Mouse (Mus musculus) left cerebral cortex, adult 2 months (tissue): ENCODE data around the gene Pde4d. TPM values are rescaled to one million over a fixed set of nuclear protein-coding genes. Genes with fewer than 3 reads are reported as not detected.

Experiments used
- DNase-seq, 2 experiments: peaks; one replicate each; pipeline ENCODE4 v3.0.0; 2021 to 2022; ENCODE audit warnings: low spot score in 2 of 2, mixed read lengths in 1 of 2; ENCODE audit errors: extremely low spot score in 1 of 2
- H3K27ac ChIP-seq: fragments of 200-600 bp; 2 replicates; pipeline ENCODE4 v1.8.1; 2022
- H3K4me3 ChIP-seq: fragments of 200-600 bp; 2 replicates; pipeline ENCODE4 v1.8.1; 2022
- CTCF ChIP-seq: fragments of 200-600 bp; IDR thresholded peaks from 2 replicates; pipeline ENCODE4 v1.8.1; 2022; ENCODE audit warnings: antibody characterized with exemption, mild to moderate bottlenecking, moderate library complexity
- intact Hi-C: fragments of 180-260 bp; cut with DNase I; formaldehyde crosslinking; loops from one replicate; pipeline ENCODE4 v1.15.1; 2025
- total RNA-seq, 2 experiments: library from RNA; stranded (reverse); gene quantifications; 2 replicates each; pipeline ENCODE4 v1.2.3; 2021

The Pde4d gene
- total RNA-seq, 2 experiments from 2014 or later: 116 to 121 TPM

- Histone ChIP-seq H3K27ac (no peak overlapping the region), H3K4me3 (no peak overlapping the region)
- no peak for DNase-seq
- no peak for TF ChIP-seq CTCF
- intact Hi-C loops: no loop called here
Measured at GRCm38 (mm10) chr13:108622681-108623080, 172.9 kb downstream of the Pde4d start.

- no peak for DNase-seq
- H3K4me3 ChIP-seq: no peak overlapping the region
- no peak for TF ChIP-seq CTCF
- intact Hi-C loops: no loop called here
- H3K27ac ChIP-seq: no peak overlapping the region
Measured at GRCm38 (mm10) chr13:108623929-108624328, 174.2 kb downstream of the Pde4d start.

- H3K4me3 ChIP-seq: no peak overlapping the region
- no peak for TF ChIP-seq CTCF
- intact Hi-C loops: no loop called here
- no peak for DNase-seq
- H3K27ac ChIP-seq: no peak overlapping the region
Measured at GRCm38 (mm10) chr13:108626166-108626565, 176.4 kb downstream of the Pde4d start.

GRCm38 (mm10) chr13:108628501-108628900 lies 178.8 kb downstream of the Pde4d start:
- DNase-seq: no peak
- intact Hi-C loops: no loop called here
- Histone ChIP-seq H3K4me3 (no peak overlapping the region), H3K27ac (no peak overlapping the region)
- TF ChIP-seq CTCF: no peak

- Histone ChIP-seq H3K4me3 (no peak overlapping the region), H3K27ac (no peak overlapping the region)
- no peak for DNase-seq
- intact Hi-C loops: loop anchor here (5.0 kb wide), 1 partner anchor 582 kb away; no protein-coding TSS in a partner anchor
- no peak for TF ChIP-seq CTCF
Measured at GRCm38 (mm10) chr13:108630576-108630975, 180.8 kb downstream of the Pde4d start.

DNA sequence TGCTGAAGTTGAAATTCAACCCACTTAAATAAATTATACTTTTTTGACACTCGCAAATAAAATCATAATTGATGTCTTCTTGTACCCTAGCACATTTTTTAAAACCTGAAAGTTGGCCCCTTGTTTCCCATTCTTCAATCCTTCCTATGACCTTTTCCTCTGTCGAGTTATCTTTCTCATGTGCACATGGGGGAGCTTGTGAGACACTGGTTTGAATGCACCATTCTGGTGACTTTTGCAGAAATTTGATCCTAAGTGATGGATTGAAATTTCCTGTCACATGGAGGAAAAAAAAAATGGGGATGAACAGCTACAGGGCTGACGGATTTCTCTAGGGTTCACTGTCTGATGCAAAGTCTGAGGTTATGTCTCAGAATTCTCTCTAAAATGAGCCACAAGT lies 181.5 kb downstream of the Pde4d start:
- Histone ChIP-seq H3K27ac (no peak overlapping the region), H3K4me3 (no peak overlapping the region)
- peak; percentile 24 for TF ChIP-seq CTCF
- intact Hi-C loops: loop anchor here (5.0 kb wide), 1 partner anchor 581 kb away; no protein-coding TSS in a partner anchor
- no peak for DNase-seq

- intact Hi-C loops: no loop called here
- no peak overlapping the region for H3K4me3 ChIP-seq
- no peak for TF ChIP-seq CTCF
- no peak overlapping the region for H3K27ac ChIP-seq
- no peak for DNase-seq
Measured at GRCm38 (mm10) chr13:108636526-108636925, 186.8 kb downstream of the Pde4d start.

DNA sequence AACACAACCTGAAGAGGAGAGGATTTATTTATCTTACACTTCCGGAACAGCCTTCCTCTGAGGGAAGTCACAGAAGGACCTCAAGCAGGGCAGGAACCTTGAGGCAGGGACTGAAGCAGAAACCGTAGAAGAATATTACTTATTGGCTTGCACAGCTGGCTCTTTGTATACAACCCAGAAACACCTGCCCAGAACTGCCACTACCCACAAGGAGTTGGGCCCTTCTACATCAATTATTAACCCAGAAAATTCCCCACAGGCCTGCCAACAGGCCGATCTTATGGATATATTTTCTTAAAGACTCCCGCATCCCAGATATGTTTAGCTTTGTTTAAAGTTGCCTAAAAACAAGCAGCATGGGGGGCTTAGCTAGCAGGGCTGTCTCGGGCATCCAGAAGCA lies 192.5 kb downstream of the Pde4d start:
- intact Hi-C loops: no loop called here
- no peak for DNase-seq

GRCm38 (mm10) chr13:108646801-108647200 lies 197.1 kb downstream of the Pde4d start:
- Histone ChIP-seq H3K27ac (no peak overlapping the region), H3K4me3 (no peak overlapping the region)
- no peak for DNase-seq
- TF ChIP-seq CTCF: no peak
- intact Hi-C loops: no loop called here

More for the DNA sequence above, 192.5 kb downstream of the Pde4d start:
- H3K27ac ChIP-seq: no peak overlapping the region
- TF ChIP-seq CTCF: no peak
- H3K4me3 ChIP-seq: no peak overlapping the region

- TF ChIP-seq CTCF: no peak
- Histone ChIP-seq H3K4me3 (no peak overlapping the region), H3K27ac (no peak overlapping the region)
- DNase-seq: no peak
- intact Hi-C loops: no loop called here
Measured at GRCm38 (mm10) chr13:108647239-108647638, 197.5 kb downstream of the Pde4d start.

- no peak for DNase-seq
Measured at GRCm38 (mm10) chr13:108654026-108654723, 204.4 kb downstream of the Pde4d start.

DNA sequence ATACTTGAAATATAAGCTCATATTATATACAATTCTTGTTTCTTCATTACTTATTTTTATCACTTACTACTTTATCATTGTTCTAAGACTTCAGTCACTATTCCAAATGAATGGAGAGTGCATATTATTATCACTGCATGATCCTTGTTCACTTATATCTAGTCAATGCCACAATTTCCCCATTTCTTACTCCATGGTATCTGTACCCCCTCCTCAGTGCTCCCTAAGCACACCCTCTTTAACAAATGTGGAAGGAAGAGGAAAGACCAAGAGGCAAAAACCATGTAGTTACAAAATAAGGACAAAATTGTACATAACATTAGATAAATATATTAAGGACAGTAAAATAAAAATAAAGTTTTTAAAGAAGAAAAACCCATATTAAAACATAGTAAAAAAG lies 216.8 kb downstream of the Pde4d start:
- H3K27ac ChIP-seq: no peak overlapping the region
- intact Hi-C loops: no loop called here
- no peak for TF ChIP-seq CTCF
- DNase-seq: no peak
- H3K4me3 ChIP-seq: no peak overlapping the region

More at GRCm38 (mm10) chr13:108654026-108654723, 204.4 kb downstream of the Pde4d start:
- intact Hi-C loops: no loop called here
- no peak for TF ChIP-seq CTCF
- Histone ChIP-seq H3K4me3 (no peak overlapping the region), H3K27ac (no peak overlapping the region)

- no peak for DNase-seq
- Histone ChIP-seq H3K27ac (no peak overlapping the region), H3K4me3 (no peak overlapping the region)
- intact Hi-C loops: no loop called here
- no peak for TF ChIP-seq CTCF
Measured at GRCm38 (mm10) chr13:108667077-108667476, 217.3 kb downstream of the Pde4d start.
